Mouse (Mus musculus) forebrain, embryonic 14.5 days (tissue): ENCODE measurements around the gene Nkapl. TPM values are rescaled to one million over a fixed set of nuclear protein-coding genes. Genes with fewer than 3 reads are reported as not detected.
"Not testable (repeated sequence)": the region's sequence is repeated elsewhere in the genome, so short reads cannot be mapped to it uniquely, and the experiment has no call there.

Source experiments
- ATAC-seq: fragments of 200-750 bp; cut with Nextera tagmentation; 2 replicates; pipeline ENCODE4 v1.8.0; 2017; ENCODE audit warnings: mild to moderate bottlenecking, moderate library complexity
- DNase-seq: peaks from one replicate; pipeline ENCODE4 v3.0.0-alpha.2; 2015; ENCODE audit warnings: low spot score
- H3K27ac ChIP-seq: fragments of 300-500 bp; sonication (generic); 2 replicates; pipeline ENCODE4 v1.5.1; 2014; ENCODE audit warnings: low read depth, mild to moderate bottlenecking, control low read depth, low read length, moderate library complexity
- H3K27me3 ChIP-seq: fragments of 300-500 bp; sonication (generic); replicated peaks from 2 replicates; pipeline ENCODE4 v1.6.1; 2014; ENCODE audit warnings: low read length, control low read depth, mixed read lengths; ENCODE audit not compliant: control insufficient read depth, insufficient read depth
- H3K36me3 ChIP-seq: fragments of 300-500 bp; sonication (generic); 2 replicates; pipeline ENCODE4 v1.6.1; 2014; ENCODE audit warnings: low read length, control low read depth; ENCODE audit not compliant: control insufficient read depth, insufficient read depth
- H3K4me1 ChIP-seq: fragments of 300-500 bp; sonication (generic); 2 replicates; pipeline ENCODE4 v1.6.1; 2014; ENCODE audit warnings: antibody characterized with exemption, low read length, control low read depth; ENCODE audit not compliant: control insufficient read depth, insufficient read depth
- H3K4me2 ChIP-seq: fragments of 300-500 bp; sonication (generic); 2 replicates; pipeline ENCODE4 v1.6.1; 2014; ENCODE audit warnings: mild to moderate bottlenecking, control low read depth, low read length
- H3K4me3 ChIP-seq: fragments of 300-500 bp; sonication (generic); 2 replicates; pipeline ENCODE4 v1.5.1; 2014; ENCODE audit warnings: low read depth, low read length, control low read depth
- H3K9ac ChIP-seq: fragments of 300-500 bp; sonication (generic); 2 replicates; pipeline ENCODE4 v1.6.1; 2014; ENCODE audit warnings: mild to moderate bottlenecking, low read length, control low read depth, moderate library complexity
- H3K9me3 ChIP-seq: fragments of 300-500 bp; sonication (generic); replicated peaks from 2 replicates; pipeline ENCODE4 v1.6.1; 2016; ENCODE audit warnings: low read length, control low read depth, mixed read lengths; ENCODE audit not compliant: control insufficient read depth
- WGBS: fragments of 180-500 bp; shearing (Covaris S2); extraction: QIAGEN DNeasy Blood & Tissue Kit; methylation state at CpG from one replicate; pipeline ENCODE4 v1.1.7; 2014; 5-methylcytosine and 5-hydroxymethylcytosine counted together
- polyA plus RNA-seq: library from polyadenylated mRNA; unstranded; fragments of >200 nt; fragmentation: Nextera tagmentation; extraction: Ambion mirVana; gene quantifications from 2 replicates; pipeline ENCODE4 v1.2.1, GENCODE M21; 2014

Nkapl gene
- 3.8 TPM in 2 replicates for polyA plus RNA-seq

DNA sequence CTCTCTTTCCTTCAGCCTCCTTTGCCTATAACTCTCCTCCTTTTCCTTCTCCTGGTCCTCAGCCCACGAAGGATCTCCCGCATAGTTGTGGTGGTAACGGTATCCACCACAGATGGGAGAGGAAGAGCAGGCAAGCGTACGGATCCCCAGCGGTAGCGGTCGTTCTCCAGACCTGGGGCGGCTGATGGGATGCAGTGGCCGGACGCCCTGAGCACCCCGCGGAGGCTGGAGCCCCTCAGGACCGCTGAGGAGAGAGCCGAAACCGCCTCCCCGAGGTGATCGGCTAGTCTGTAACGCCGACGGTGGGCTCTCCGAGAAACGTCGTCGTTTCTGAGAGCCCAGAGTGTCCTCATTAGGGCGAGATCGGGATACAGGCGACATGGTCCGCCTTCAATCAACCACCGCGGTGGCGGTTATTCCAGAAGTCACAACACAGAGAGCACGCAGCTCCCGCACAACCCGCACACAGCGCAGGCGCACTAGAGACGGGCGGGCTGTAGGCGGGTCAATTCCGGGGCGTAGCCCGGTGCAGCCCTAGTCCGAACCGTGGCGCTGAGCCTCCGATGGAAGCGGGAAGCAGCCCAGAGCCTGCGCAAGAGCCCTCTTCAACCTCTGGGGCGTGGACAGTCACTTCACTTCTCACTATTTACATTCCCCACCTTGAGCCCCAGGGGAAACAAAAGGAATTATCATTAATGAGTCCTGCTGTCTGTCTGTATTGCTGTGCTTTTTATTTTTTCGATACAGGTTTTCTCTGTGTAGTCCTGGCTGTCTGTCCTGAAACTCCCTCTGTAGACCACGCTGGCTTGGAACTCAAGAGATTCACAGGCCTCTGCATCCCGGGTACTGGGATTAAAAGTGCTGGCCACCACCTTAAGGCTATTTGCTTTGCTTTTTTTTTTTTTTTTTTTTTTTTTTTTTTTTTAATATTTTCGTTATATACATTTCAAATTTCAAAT lies at the start of gene Nkapl:
Nkapl (minus strand) TSS at position 449 of the 959 bp plus-strand sequence.
- H3K4me1 ChIP-seq: no peaks in the 10 kb centered on the region; the same call in 1 of the 2 replicates

DNA sequence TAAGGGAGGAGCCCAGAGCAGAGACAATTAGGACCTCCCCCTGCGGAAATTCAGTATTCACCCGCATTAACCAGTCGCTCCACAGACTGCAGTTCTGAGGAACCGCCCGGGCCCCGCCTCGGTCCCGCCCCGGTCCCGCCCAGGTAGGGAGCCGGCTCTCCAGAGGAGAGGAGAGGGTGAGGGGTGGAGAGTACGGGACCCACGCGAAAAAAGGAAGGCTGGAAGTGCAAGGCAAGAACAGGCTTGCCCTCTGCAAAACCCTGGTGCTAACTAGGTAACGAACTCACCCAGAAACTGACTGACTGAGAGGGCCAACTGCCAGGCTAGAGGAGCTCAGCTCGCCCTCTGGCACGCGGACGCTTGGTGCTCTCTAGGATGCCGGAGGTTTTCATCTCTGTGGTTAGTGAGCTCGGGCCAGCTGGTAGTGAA lies 37.9 kb upstream of the Nkapl start:
- H3K9me3 ChIP-seq: no peaks in the 10 kb centered on the region
- H3K4me3 ChIP-seq: peak overlapping the region; percentile 47
- ATAC-seq: peak; percentile 100
- peak overlapping the region; percentile 51 for H3K4me2 ChIP-seq
- H3K27ac ChIP-seq: peak overlapping the region; percentile 74
- no peaks in the 10 kb centered on the region for H3K4me1 ChIP-seq
- peak overlapping the region; percentile 62 for H3K9ac ChIP-seq
- no peaks in the 10 kb centered on the region for H3K36me3 ChIP-seq
- H3K27me3 ChIP-seq: no peaks in the 10 kb centered on the region
- WGBS: under 1% methylated on average over 21 of the region's 21 CpGs
- DNase-seq: peak; percentile 89

More for the DNA sequence above, at the start of gene Nkapl:
- Histone ChIP-seq H3K27ac (no peak within 1 kb of the TSS), H3K4me3 (peak within 1 kb of the TSS; percentile 54), H3K27me3 (no peaks in the 10 kb centered on the region), H3K9ac (peak within 1 kb of the TSS; percentile 72), H3K9me3 (no peaks in the 10 kb centered on the region), H3K4me2 (peak within 1 kb of the TSS; percentile 66), H3K36me3 (no peaks in the 10 kb centered on the region)
- peak; percentile 90 for DNase-seq
- 1% methylated on average over 54 of the region's 54 CpGs for WGBS
- peak; percentile 99 for ATAC-seq

DNA sequence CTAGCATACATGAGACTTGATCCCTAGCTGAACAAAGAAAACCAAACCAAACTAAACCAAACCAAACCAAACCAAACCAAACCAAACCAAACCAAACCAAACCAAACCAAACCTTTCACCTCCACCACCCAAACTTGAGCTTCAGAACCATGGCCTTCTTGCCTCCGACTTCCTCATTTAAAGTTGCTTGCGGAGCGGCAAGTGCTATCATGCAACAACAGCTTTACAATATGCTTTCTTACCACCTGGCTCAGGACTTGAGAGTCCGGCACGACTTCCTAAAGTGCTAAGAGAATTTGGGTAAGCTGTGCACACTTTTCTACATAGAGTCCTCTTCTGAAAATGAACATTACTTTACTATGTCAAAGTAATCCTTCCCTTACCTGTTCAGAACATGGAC lies 34.0 kb upstream of the Nkapl start:
- H3K27ac ChIP-seq: no peak overlapping the region
- H3K9me3 ChIP-seq: no peaks in the 10 kb centered on the region
- H3K36me3 ChIP-seq: no peaks in the 10 kb centered on the region
- H3K4me2 ChIP-seq: no peak overlapping the region
- no peak for ATAC-seq
- 88% methylated on average over 5 of the region's 5 CpGs for WGBS
- no peaks in the 10 kb centered on the region for H3K4me1 ChIP-seq
- H3K4me3 ChIP-seq: no peak overlapping the region
- no peak for DNase-seq
- H3K9ac ChIP-seq: no peak overlapping the region
- no peaks in the 10 kb centered on the region for H3K27me3 ChIP-seq

DNA sequence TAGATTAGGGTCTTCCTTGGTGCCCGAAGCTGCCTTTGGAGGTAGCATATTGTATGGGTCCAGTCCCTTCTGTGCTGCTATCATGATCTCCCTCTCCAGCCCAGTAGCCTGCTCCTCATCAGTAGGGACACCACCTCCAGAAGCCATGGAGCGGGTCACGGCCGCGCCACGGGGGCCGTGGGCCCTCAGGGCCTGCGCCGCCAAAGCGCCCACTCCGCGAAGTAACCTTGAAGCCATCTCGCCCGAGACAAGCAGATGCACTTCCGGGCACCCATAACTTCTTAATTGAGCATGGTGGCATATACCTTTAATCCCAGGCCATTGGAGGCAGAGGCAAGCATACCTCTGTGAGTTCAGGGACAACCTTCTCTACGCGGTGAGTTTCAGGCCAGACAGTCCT lies 32.9 kb upstream of the Nkapl start, which contains the start of gene Gm11273:
Gm11273 (minus strand) TSS at position 237 of the 400 bp plus-strand sequence.
- 97% methylated on average over 17 of the region's 17 CpGs for WGBS

DNA sequence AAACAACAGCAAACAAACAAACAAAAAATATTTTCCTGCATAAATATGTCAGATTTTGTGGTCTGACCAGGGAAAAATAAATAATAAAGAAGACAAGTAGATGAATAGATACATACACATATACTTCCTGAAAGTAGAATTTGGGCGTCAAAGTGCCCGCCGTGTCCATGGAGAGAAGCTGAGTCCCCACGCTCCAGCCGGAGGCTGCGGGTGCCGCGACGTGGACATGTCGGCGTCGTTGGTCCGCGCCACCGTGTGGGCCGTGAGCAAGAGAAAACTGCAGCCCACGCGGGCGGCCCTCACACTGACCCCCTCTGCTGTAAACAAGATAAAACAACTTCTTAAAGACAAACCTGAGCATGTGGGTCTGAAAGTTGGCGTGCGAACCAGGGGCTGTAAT lies 26.8 kb upstream of the Nkapl start, which contains the start of gene AK157302:
AK157302 (plus strand) TSS at position 144 of the 400 bp plus-strand sequence.
- Histone ChIP-seq H3K27me3 (no peaks in the 10 kb centered on the region), H3K9me3 (no peaks in the 10 kb centered on the region), H3K36me3 (no peaks in the 10 kb centered on the region), H3K27ac (no peak within 1 kb of the TSS), H3K4me1 (no peaks in the 10 kb centered on the region), H3K9ac (no peak within 1 kb of the TSS), H3K4me2 (no peak within 1 kb of the TSS), H3K4me3 (no peak within 1 kb of the TSS)
- WGBS: 94% methylated on average over 21 of the region's 21 CpGs
- ATAC-seq (no peak), DNase-seq (no peak)

More for the DNA sequence above, 32.9 kb upstream of the Nkapl start, which contains the start of gene Gm11273:
- H3K27me3 ChIP-seq, H3K4me3 ChIP-seq, H3K36me3 ChIP-seq, H3K9ac ChIP-seq, H3K4me2 ChIP-seq, H3K4me1 ChIP-seq, H3K27ac ChIP-seq, H3K9me3 ChIP-seq, DNase-seq, ATAC-seq: not testable (repeated sequence)

DNA sequence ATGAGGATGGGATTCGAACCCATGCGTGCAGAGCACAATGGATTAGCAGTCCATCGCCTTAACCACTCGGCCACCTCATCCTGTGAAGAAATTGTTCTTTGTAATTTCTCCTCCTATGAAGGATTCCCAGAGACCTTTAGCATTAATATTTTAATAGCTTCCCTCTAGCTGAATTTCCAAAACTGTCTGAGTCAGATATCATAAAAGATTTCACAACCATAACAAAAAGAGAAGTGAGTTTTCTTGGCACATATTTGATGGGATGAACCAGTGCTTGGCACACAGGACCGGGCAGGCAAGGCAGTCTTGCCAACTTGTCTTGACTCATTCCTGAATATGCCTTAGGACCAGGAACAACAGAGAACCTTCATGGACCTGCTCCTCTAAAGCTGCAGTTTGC lies 24.5 kb upstream of the Nkapl start:
- 93% methylated on average over 5 of the region's 5 CpGs for WGBS
- DNase-seq (no peak), ATAC-seq (no peak)
- no peaks in the 10 kb centered on the region for H3K4me1 ChIP-seq
- no peak overlapping the region for H3K9ac ChIP-seq
- no peak overlapping the region for H3K4me3 ChIP-seq
- H3K27me3 ChIP-seq: no peaks in the 10 kb centered on the region
- H3K9me3 ChIP-seq: no peaks in the 10 kb centered on the region
- no peak overlapping the region for H3K27ac ChIP-seq
- no peak overlapping the region for H3K4me2 ChIP-seq
- H3K36me3 ChIP-seq: no peaks in the 10 kb centered on the region

DNA sequence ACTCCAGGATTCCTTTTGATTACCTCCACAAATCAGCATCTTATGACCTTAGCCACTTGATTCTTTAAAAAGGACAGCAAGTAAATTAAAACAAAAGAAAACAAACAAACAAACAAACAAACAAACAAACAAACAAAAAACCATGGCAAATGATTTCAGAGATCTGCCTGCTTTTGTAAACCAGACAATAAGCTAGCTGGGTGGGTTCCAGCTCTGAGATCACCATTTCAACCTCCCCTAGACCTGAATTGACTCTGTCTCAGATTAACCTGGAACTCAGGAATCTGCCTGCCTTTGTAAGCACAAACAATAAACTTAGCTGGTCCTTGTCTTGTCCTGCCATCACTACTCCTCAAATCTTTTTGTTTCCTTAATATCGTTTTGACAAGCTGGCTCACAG lies 18.6 kb upstream of the Nkapl start:
- Histone ChIP-seq H3K4me1 (no peaks in the 10 kb centered on the region), H3K4me3 (no peak overlapping the region), H3K4me2 (no peak overlapping the region), H3K9me3 (no peaks in the 10 kb centered on the region), H3K9ac (no peak overlapping the region), H3K27me3 (no peaks in the 10 kb centered on the region), H3K36me3 (peaks cover 17% of the 10 kb centered on the region), H3K27ac (no peak overlapping the region)
- ATAC-seq: no peak
- DNase-seq: no peak
- 91% methylated on average over 1 of the region's 1 CpGs for WGBS

DNA sequence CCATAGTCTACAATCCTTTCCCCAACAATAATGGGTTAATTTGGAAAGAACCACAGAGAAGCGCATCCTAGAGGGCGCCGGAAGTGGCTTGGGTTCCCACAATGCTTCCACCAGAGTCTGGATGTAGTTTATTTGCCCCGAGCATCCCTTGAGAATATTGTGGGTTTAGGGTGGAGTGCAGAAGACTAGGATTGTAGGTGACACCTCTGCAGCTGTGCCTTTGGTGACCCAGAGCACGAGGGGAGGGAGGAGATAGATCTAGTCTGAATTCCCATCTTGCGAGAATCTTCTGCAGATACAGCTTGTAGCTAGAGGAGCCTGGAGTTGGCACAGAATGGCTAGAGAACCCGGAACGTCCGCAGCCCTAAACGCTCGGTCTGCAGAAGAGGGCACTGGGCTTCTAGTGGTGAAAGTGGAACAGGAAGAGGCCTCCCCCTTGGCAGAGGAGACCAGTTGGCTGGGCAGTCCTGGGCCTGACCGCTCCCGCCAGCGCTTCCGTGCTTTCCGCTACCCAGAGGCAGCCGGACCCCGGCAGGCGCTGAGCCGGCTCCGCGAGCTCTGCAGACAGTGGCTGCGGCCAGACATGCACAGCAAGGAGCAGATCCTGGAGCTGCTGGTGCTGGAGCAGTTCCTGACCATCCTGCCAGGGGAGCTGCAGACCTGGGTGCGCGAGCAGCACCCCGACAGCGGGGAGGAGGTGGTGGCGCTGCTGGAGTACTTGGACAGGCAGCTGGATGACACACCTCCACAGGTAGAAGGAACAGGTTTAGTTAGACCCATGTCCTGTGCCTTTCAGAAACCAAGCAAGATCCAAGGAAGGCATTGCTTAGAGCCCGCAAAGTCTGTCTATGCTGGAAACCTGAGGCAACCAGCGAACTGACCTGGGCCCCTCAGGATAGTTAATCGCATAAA lies 10.7 kb upstream of the Nkapl start, which contains the start of the genes Zkscan4 and Gm10065:
Zkscan4 (plus strand) TSS at position 149 of the 912 bp plus-strand sequence.
Gm10065 (minus strand) TSS at position 683 of the 912 bp plus-strand sequence.
- Histone ChIP-seq H3K4me3 (peak within 1 kb of the TSS; percentile 62), H3K27ac (peak within 1 kb of the TSS; percentile 72), H3K4me2 (peak within 1 kb of the TSS; percentile 56), H3K9ac (peak within 1 kb of the TSS; percentile 75)
- not testable (repeated sequence) for H3K27me3 ChIP-seq, H3K36me3 ChIP-seq, H3K9me3 ChIP-seq, H3K4me1 ChIP-seq
- 2% methylated on average over 31 of the region's 31 CpGs for WGBS
- ATAC-seq (peak; percentile 90), DNase-seq (peak; percentile 89)
